Mouse (Mus musculus): ENCODE measurements around the gene Taf5l. TPM values are rescaled to one million over a fixed set of nuclear protein-coding genes. Genes with fewer than 3 reads are reported as not detected.
"Not testable (repeated sequence)": the region's sequence is repeated elsewhere in the genome, so short reads cannot be mapped to it uniquely, and the experiment has no call there.

Taf5l gene
- polyA plus RNA-seq, 1 experiment from 2014 or later: 29.9 TPM

DNA sequence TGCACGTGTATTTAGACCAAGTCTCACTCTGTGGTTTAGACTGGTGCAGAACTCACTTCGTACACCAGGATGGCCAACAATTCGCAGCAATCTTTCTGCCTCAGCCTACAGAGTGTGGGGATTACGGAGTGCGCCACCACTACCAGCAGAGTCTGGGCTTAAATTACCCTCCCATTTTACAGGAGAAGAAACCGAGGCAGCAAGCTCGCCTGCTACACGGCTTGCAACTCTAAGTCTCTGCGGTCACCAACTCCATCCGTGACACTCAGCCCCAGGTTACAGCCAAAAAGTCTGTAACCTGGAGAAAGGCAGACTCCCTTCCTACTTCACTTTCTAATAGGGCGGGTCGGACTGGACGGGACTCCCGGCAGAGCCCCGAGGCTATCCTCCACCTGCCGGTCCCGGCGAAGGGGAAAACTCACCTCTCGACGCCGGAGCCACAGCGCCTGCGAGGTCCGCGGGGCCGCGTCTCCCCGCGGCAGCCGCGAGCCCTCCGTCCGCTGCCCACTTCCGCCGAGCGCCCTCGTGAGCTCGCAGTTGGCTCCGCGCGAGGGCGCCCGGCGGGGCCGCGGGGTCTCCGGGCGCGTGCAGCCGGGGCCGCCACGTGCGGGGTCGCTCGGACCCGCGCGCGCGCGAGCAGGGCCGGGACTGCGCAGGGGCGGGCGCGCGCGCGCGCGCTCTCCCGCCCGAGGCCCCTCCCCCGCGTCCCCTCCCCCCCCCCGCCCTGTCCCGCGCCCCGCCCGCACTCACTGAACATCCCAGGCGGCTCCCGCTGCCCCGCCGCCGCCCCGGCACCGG lies 559 bp downstream of the Taf5l start:
- no peaks in the 10 kb centered on the region for H3K27me3 ChIP-seq (ENCODE audit: control insufficient read depth, insufficient read depth, low read length)
- peak overlapping the region; percentile 89 for H3K27ac ChIP-seq (replicated peaks; ENCODE audit: low read depth, low read length)
- H3K9ac ChIP-seq (replicated peaks; ENCODE audit: low read length): peak overlapping the region; percentile 72
- WGBS: 1% methylated on average over 80 of the region's 87 CpGs
- peaks cover 18% of the 10 kb centered on the region for H3K4me1 ChIP-seq (ENCODE audit: control insufficient read depth, insufficient read depth, low read length)
- peak overlapping the region; percentile 78 for H3K4me2 ChIP-seq (ENCODE audit: low read length)
- peaks cover 11% of the 10 kb centered on the region for H3K36me3 ChIP-seq (ENCODE audit: control insufficient read depth, insufficient read depth, low read length)
- H3K9me3 ChIP-seq (ENCODE audit: control insufficient read depth, low read length): no peaks in the 10 kb centered on the region
- DNase-seq (peak; percentile 91), ATAC-seq (ENCODE audit: low FRiP score, low TSS enrichment) (peak; percentile 85)
- H3K4me3 ChIP-seq (replicated peaks; ENCODE audit: low read depth, low read length): peak overlapping the region; percentile 78

DNA sequence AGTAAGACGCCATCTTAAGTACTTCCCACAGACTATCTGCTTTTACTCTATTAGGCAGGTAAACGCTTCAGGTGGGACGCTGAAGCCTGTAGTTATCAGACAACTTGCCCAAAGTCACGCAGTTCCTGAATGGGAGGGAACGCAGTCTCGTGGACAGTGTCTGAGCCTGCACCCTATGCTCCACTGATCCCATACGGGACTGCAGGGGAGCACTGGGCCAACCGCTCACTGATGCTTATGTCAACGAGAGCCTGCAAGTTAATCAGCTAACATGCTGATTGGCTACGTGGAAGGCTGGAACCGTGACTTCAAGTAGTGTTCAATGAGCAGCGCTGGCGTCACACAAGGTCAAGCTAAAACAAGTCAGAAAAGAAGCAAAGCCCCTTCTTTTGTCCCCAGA lies 1.4 kb downstream of the Taf5l start:
- no peak overlapping the region for H3K9ac ChIP-seq (replicated peaks; ENCODE audit: low read length)
- H3K27me3 ChIP-seq (ENCODE audit: control insufficient read depth, insufficient read depth, low read length): no peaks in the 10 kb centered on the region
- H3K4me3 ChIP-seq (replicated peaks; ENCODE audit: low read depth, low read length): peak overlapping the region; percentile 78
- WGBS: 35% methylated on average over 13 of the region's 13 CpGs
- no peak for ATAC-seq (ENCODE audit: low FRiP score, low TSS enrichment)
- no peaks in the 10 kb centered on the region for H3K9me3 ChIP-seq (ENCODE audit: control insufficient read depth, low read length)
- peak; percentile 3 for DNase-seq
- H3K4me2 ChIP-seq (ENCODE audit: low read length): peak overlapping the region; percentile 78
- H3K27ac ChIP-seq (replicated peaks; ENCODE audit: low read depth, low read length): no peak overlapping the region
- peaks cover 8% of the 10 kb centered on the region for H3K36me3 ChIP-seq (ENCODE audit: control insufficient read depth, insufficient read depth, low read length)
- peaks cover 18% of the 10 kb centered on the region for H3K4me1 ChIP-seq (ENCODE audit: control insufficient read depth, insufficient read depth, low read length)

GRCm38 (mm10) chr8:124014751-124015150 lies 6.4 kb downstream of the Taf5l start:
- WGBS: 85% methylated on average over 3 of the region's 3 CpGs
- no peak overlapping the region for H3K27ac ChIP-seq (replicated peaks; ENCODE audit: low read depth, low read length)
- ATAC-seq (ENCODE audit: low FRiP score, low TSS enrichment): no peak

DNA sequence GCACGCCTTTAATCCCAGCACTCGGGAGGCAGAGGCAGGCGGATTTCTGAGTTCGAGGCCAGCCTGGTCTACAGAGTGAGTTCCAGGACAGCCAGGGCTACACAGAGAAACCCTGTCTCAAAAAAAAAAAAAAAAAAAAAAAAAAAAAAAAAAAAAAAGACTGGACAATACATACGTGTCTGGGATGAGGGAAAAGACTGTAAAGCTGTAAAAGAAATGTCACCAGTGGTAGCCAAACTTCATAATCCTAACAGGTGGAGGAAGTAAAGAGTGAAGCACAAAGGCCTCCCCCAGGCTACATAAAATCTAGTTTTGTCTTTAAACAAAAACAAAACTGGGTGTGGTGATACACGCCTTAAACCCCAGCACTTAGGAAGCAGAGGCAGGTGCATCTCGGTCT lies 6.9 kb downstream of the Taf5l start:
- ATAC-seq (ENCODE audit: low FRiP score, low TSS enrichment); H3K4me1 ChIP-seq (ENCODE audit: control insufficient read depth, insufficient read depth, low read length): not testable (repeated sequence)
- WGBS: 96% methylated on average over 7 of the region's 7 CpGs

More at GRCm38 (mm10) chr8:124014751-124015150, 6.4 kb downstream of the Taf5l start:
- Histone ChIP-seq H3K4me1 (ENCODE audit: control insufficient read depth, insufficient read depth, low read length) (peaks cover 5% of the 10 kb centered on the region), H3K9ac (replicated peaks; ENCODE audit: low read length) (no peak overlapping the region), H3K4me2 (ENCODE audit: low read length) (no peak overlapping the region), H3K4me3 (replicated peaks; ENCODE audit: low read depth, low read length) (no peak overlapping the region), H3K27me3 (ENCODE audit: control insufficient read depth, insufficient read depth, low read length) (no peaks in the 10 kb centered on the region), H3K36me3 (ENCODE audit: control insufficient read depth, insufficient read depth, low read length) (no peaks in the 10 kb centered on the region), H3K9me3 (ENCODE audit: control insufficient read depth, low read length) (no peaks in the 10 kb centered on the region)
- no peak for DNase-seq

GRCm38 (mm10) chr8:124011989-124012586 lies 9.1 kb downstream of the Taf5l start:
- H3K4me3 ChIP-seq (replicated peaks; ENCODE audit: low read depth, low read length): no peak overlapping the region
- WGBS: 95% methylated on average over 3 of the region's 3 CpGs
- no peak overlapping the region for H3K9ac ChIP-seq (replicated peaks; ENCODE audit: low read length)
- ATAC-seq (ENCODE audit: low FRiP score, low TSS enrichment) (no peak), DNase-seq (no peak)
- no peaks in the 10 kb centered on the region for H3K9me3 ChIP-seq (ENCODE audit: control insufficient read depth, low read length)
- no peak overlapping the region for H3K27ac ChIP-seq (replicated peaks; ENCODE audit: low read depth, low read length)
- H3K4me1 ChIP-seq (ENCODE audit: control insufficient read depth, insufficient read depth, low read length): no peaks in the 10 kb centered on the region
- H3K4me2 ChIP-seq (ENCODE audit: low read length): no peak overlapping the region
- no peaks in the 10 kb centered on the region for H3K27me3 ChIP-seq (ENCODE audit: control insufficient read depth, insufficient read depth, low read length)
- H3K36me3 ChIP-seq (ENCODE audit: control insufficient read depth, insufficient read depth, low read length): peaks cover 24% of the 10 kb centered on the region

More for the DNA sequence above, 6.9 kb downstream of the Taf5l start:
- not testable (repeated sequence) for H3K4me3 ChIP-seq (replicated peaks; ENCODE audit: low read depth, low read length); H3K36me3 ChIP-seq (ENCODE audit: control insufficient read depth, insufficient read depth, low read length); H3K9ac ChIP-seq (replicated peaks; ENCODE audit: low read length); H3K4me2 ChIP-seq (ENCODE audit: low read length); H3K9me3 ChIP-seq (ENCODE audit: control insufficient read depth, low read length); H3K27me3 ChIP-seq (ENCODE audit: control insufficient read depth, insufficient read depth, low read length); H3K27ac ChIP-seq (replicated peaks; ENCODE audit: low read depth, low read length); DNase-seq

- Histone ChIP-seq H3K4me2 (ENCODE audit: low read length) (no peak overlapping the region), H3K27me3 (ENCODE audit: control insufficient read depth, insufficient read depth, low read length) (no peaks in the 10 kb centered on the region), H3K27ac (replicated peaks; ENCODE audit: low read depth, low read length) (no peak overlapping the region), H3K9ac (replicated peaks; ENCODE audit: low read length) (no peak overlapping the region), H3K36me3 (ENCODE audit: control insufficient read depth, insufficient read depth, low read length) (peaks cover 30% of the 10 kb centered on the region), H3K9me3 (ENCODE audit: control insufficient read depth, low read length) (no peaks in the 10 kb centered on the region), H3K4me3 (replicated peaks; ENCODE audit: low read depth, low read length) (no peak overlapping the region), H3K4me1 (ENCODE audit: control insufficient read depth, insufficient read depth, low read length) (no peaks in the 10 kb centered on the region)
- no peak for ATAC-seq (ENCODE audit: low FRiP score, low TSS enrichment)
- no peak for DNase-seq
- WGBS: 92% methylated on average over 3 of the region's 3 CpGs
These were observed 9.6 kb downstream of the Taf5l start for GRCm38 (mm10) chr8:124011580-124011979.

- DNase-seq (no peak), ATAC-seq (ENCODE audit: low FRiP score, low TSS enrichment) (no peak)
- Histone ChIP-seq H3K9ac (replicated peaks; ENCODE audit: low read length) (no peak overlapping the region), H3K36me3 (ENCODE audit: control insufficient read depth, insufficient read depth, low read length) (peaks cover 67% of the 10 kb centered on the region), H3K9me3 (ENCODE audit: control insufficient read depth, low read length) (no peaks in the 10 kb centered on the region), H3K4me2 (ENCODE audit: low read length) (no peak overlapping the region), H3K4me1 (ENCODE audit: control insufficient read depth, insufficient read depth, low read length) (no peaks in the 10 kb centered on the region), H3K27me3 (ENCODE audit: control insufficient read depth, insufficient read depth, low read length) (no peaks in the 10 kb centered on the region), H3K27ac (replicated peaks; ENCODE audit: low read depth, low read length) (no peak overlapping the region), H3K4me3 (replicated peaks; ENCODE audit: low read depth, low read length) (no peak overlapping the region)
- WGBS: 93% methylated on average over 6 of the region's 6 CpGs
These were observed 13.4 kb downstream of the Taf5l start for GRCm38 (mm10) chr8:124007829-124008228.

DNA sequence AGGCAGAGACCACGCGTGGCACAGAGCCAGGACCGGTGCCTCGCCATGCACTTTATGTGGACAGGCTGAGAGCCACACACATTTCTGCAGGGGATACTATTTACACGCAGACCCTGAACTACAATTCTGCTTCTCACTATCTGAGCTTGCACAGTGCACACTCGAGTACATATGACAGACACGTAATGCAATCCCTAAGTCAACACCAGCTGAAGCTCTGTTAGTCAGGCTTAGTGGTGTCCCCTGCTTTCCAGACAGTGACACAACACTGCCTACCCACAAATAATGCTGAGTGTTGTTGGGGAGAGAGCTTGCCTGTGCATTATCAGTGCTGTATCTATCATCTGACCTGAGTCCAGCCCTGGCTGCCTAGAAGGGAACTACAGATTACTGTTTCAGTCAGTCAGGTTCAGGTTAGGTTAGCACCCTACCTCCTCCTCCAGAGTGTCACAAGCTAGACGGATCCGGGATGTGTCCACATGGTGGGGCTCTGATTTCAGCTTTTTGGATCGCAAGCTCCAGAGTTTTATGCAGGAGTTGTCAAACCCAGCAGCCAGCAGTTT lies 18.6 kb downstream of the Taf5l start:
- ATAC-seq (ENCODE audit: low FRiP score, low TSS enrichment): no peak
- no peak overlapping the region for H3K4me2 ChIP-seq (ENCODE audit: low read length)
- H3K27ac ChIP-seq (replicated peaks; ENCODE audit: low read depth, low read length): no peak overlapping the region
- peaks cover 83% of the 10 kb centered on the region for H3K36me3 ChIP-seq (ENCODE audit: control insufficient read depth, insufficient read depth, low read length)
- H3K27me3 ChIP-seq (ENCODE audit: control insufficient read depth, insufficient read depth, low read length): no peaks in the 10 kb centered on the region
- H3K9me3 ChIP-seq (ENCODE audit: control insufficient read depth, low read length): no peaks in the 10 kb centered on the region
- no peaks in the 10 kb centered on the region for H3K4me1 ChIP-seq (ENCODE audit: control insufficient read depth, insufficient read depth, low read length)
- DNase-seq: no peak
- no peak overlapping the region for H3K4me3 ChIP-seq (replicated peaks; ENCODE audit: low read depth, low read length)
- no peak overlapping the region for H3K9ac ChIP-seq (replicated peaks; ENCODE audit: low read length)
- 95% methylated on average over 10 of the region's 10 CpGs for WGBS
